8 mouse cellular contexts compared by ENCODE assay signal in genomic region chr6:121272075-121272800, GRCm38 (mm10). TPM values are rescaled to one million over a fixed set of nuclear protein-coding genes. Genes with fewer than 3 reads are reported as not detected.
DNase-seq lines count a peak whose midpoint lies in the region; ATAC-seq and TF ChIP-seq lines count a peak whose summit lies in the region.

No protein-coding gene starts in this region.

- TF ChIP-seq POLR2A in kidney, adult 2 months (IDR thresholded peaks at IDR 0.05; ENCODE audit: low read depth, low read length): no peak
- no peak for TF ChIP-seq POLR2A in spleen, adult 2 months (IDR thresholded peaks at IDR 0.05; ENCODE audit: low read depth, low read length)

- H3K4me3 ChIP-seq in embryonic facial prominence, embryonic 11.5 days (ENCODE audit: low read depth, low read length): peak overlapping the region; percentile 32
- peak overlapping the region; percentile 86 for H3K4me3 ChIP-seq in kidney, adult 2 months (ENCODE audit: insufficient read depth, low read depth, low read length)
- H3K4me3 ChIP-seq in limb, embryonic 12.5 days (replicated peaks): peak overlapping the region; percentile 42
- peak overlapping the region; percentile 39 for H3K4me3 ChIP-seq in midbrain, embryonic 15.5 days
- H3K4me3 ChIP-seq in spleen, adult 2 months (ENCODE audit: extremely low read depth, insufficient read depth, insufficient read length): peak overlapping the region; percentile 87

- 15% methylated on average over 17 of the region's 17 CpGs for WGBS in embryonic facial prominence, embryonic 11.5 days
- 3% methylated on average over 17 of the region's 17 CpGs for whole genome bisulfite sequencing in kidney, adult 2 months
- 12% methylated on average over 17 of the region's 17 CpGs for WGBS in limb, embryonic 12.5 days
- 19% methylated on average over 17 of the region's 17 CpGs for WGBS in midbrain, embryonic 15.5 days
- 1% methylated on average over 17 of the region's 17 CpGs for WGBS in spleen, adult 2 months

- peak; percentile 86 for ATAC-seq in embryonic facial prominence, embryonic 11.5 days (replicated peaks; ENCODE audit: insufficient number of reproducible peaks, low FRiP score, low TSS enrichment, low read depth)
- peak; percentile 89 for ATAC-seq in limb, embryonic 12.5 days (ENCODE audit: insufficient number of reproducible peaks, insufficient read depth, low FRiP score, low TSS enrichment, low read depth)
- ATAC-seq in midbrain, embryonic 15.5 days (replicated peaks): peak; percentile 95

- H3K9me3 ChIP-seq in embryonic facial prominence, embryonic 11.5 days (replicated peaks; ENCODE audit: control insufficient read depth, low read length): no peaks in the 10 kb centered on the region
- no peaks in the 10 kb centered on the region for H3K9me3 ChIP-seq in limb, embryonic 12.5 days
- H3K9me3 ChIP-seq in midbrain, embryonic 15.5 days: no peaks in the 10 kb centered on the region

- peak; percentile 82 for TF ChIP-seq CTCF in kidney, adult 2 months (conservative IDR thresholded peaks at IDR 0.05; ENCODE audit: insufficient read depth, insufficient read length, low read depth, low read length)
- no peak for TF ChIP-seq CTCF in spleen, adult 2 months (IDR thresholded peaks at IDR 0.05; ENCODE audit: extremely low read depth, insufficient read depth, insufficient read length, insufficient replicate concordance)

- H3K4me1 ChIP-seq in embryonic facial prominence, embryonic 11.5 days (ENCODE audit: control insufficient read depth, insufficient read depth, low read length): no peaks in the 10 kb centered on the region
- 0 out of 2 replicates have a peak, but pooled peaks cover 2% of the 10 kb centered on the region for H3K4me1 ChIP-seq in kidney, adult 2 months (ENCODE audit: control insufficient read depth, insufficient read depth, low read length)
- H3K4me1 ChIP-seq in limb, embryonic 12.5 days (replicated peaks): no peaks in the 10 kb centered on the region
- H3K4me1 ChIP-seq in midbrain, embryonic 15.5 days: peaks cover 3% of the 10 kb centered on the region; the same call in 1 of the 2 replicates
- no peaks in the 10 kb centered on the region; the same call in 1 of the 2 replicates for H3K4me1 ChIP-seq in spleen, adult 2 months (ENCODE audit: control insufficient read depth, insufficient read depth, insufficient read length)

- peak overlapping the region; percentile 43 for H3K4me2 ChIP-seq in embryonic facial prominence, embryonic 11.5 days (ENCODE audit: low read depth, low read length)
- peak overlapping the region; percentile 65 for H3K4me2 ChIP-seq in limb, embryonic 12.5 days
- peak overlapping the region; percentile 50 for H3K4me2 ChIP-seq in midbrain, embryonic 15.5 days

- H3K27ac ChIP-seq in embryonic facial prominence, embryonic 11.5 days (replicated peaks; ENCODE audit: low read depth, low read length): 0 out of 2 replicates have a peak overlapping the region, but pooled peaks have one; percentile 52
- H3K27ac ChIP-seq in kidney, adult 2 months (ENCODE audit: insufficient read depth, low read depth, low read length): peak overlapping the region; percentile 67
- H3K27ac ChIP-seq in limb, embryonic 12.5 days: peak overlapping the region; percentile 81
- peak overlapping the region; percentile 75 for H3K27ac ChIP-seq in midbrain, embryonic 15.5 days
- H3K27ac ChIP-seq in spleen, adult 2 months (ENCODE audit: insufficient read depth, low read length): peak overlapping the region; percentile 83

- H3K9ac ChIP-seq in embryonic facial prominence, embryonic 11.5 days (replicated peaks; ENCODE audit: low read length): peak overlapping the region; percentile 46
- H3K9ac ChIP-seq in limb, embryonic 12.5 days (replicated peaks): 0 out of 2 replicates have a peak overlapping the region, but pooled peaks have one; percentile 12
- peak overlapping the region; percentile 40 for H3K9ac ChIP-seq in midbrain, embryonic 15.5 days

- no peaks in the 10 kb centered on the region for H3K36me3 ChIP-seq in embryonic facial prominence, embryonic 11.5 days (replicated peaks; ENCODE audit: control insufficient read depth, insufficient read depth, low read depth, low read length)
- H3K36me3 ChIP-seq in kidney, adult 2 months (ENCODE audit: control insufficient read depth, insufficient read depth, low read length): no peaks in the 10 kb centered on the region
- H3K36me3 ChIP-seq in limb, embryonic 12.5 days: no peaks in the 10 kb centered on the region
- H3K36me3 ChIP-seq in midbrain, embryonic 15.5 days (replicated peaks): no peaks in the 10 kb centered on the region
- peaks cover 1% of the 10 kb centered on the region for H3K36me3 ChIP-seq in spleen, adult 2 months (ENCODE audit: control insufficient read depth, insufficient read depth, low read length)

- DNase-seq in 3134 (ENCODE audit: extremely low read depth, insufficient read length, low spot score): peak; percentile 58
- DNase-seq in adrenal gland, postnatal 14 days: peak; percentile 86
- DNase-seq in embryonic facial prominence, embryonic 11.5 days (ENCODE audit: low spot score): peak; percentile 93
- DNase-seq in heart, adult 18-20 months: peak; percentile 86 to 94
- DNase-seq in kidney, adult 2 months: peak; percentile 91
- peak; percentile 67 to 69 for DNase-seq in spleen, adult 2 months (ENCODE audit: low read depth in 1 of 2, low spot score in 2 of 2)

- H3K27me3 ChIP-seq in embryonic facial prominence, embryonic 11.5 days (ENCODE audit: control insufficient read depth, insufficient read depth, low read length): no peaks in the 10 kb centered on the region
- H3K27me3 ChIP-seq in kidney, adult 2 months (replicated peaks; ENCODE audit: control insufficient read depth, insufficient read depth, low read length): no peaks in the 10 kb centered on the region
- H3K27me3 ChIP-seq in limb, embryonic 12.5 days: no peaks in the 10 kb centered on the region
- H3K27me3 ChIP-seq in midbrain, embryonic 15.5 days (replicated peaks): peaks cover 2% of the 10 kb centered on the region; the same call in 1 of the 2 replicates
- no peaks in the 10 kb centered on the region for H3K27me3 ChIP-seq in spleen, adult 2 months (ENCODE audit: control insufficient read depth, insufficient read depth, low read length)

RNA-seq across cellular contexts. Expression of gene Usp18, which starts 26.5 kb away (rescaled TPM):
- 1.2 and 1.9 TPM in 2 replicates for total RNA-seq in adrenal gland, postnatal 14 days (2021)
- polyA plus RNA-seq in embryonic facial prominence, embryonic 11.5 days (2014; fragmentation: Nextera tagmentation; extraction: Ambion mirVana): 0.66 and 1.0 TPM in 2 replicates
- total RNA-seq in heart, adult 18-20 months (2021): 1 to 10 TPM; 1.3 to 1.7 TPM
- 5.9 and 9.7 TPM in 2 replicates for polyA plus RNA-seq in kidney, adult 2 months (2012; rRNA removed)
- polyA plus RNA-seq in limb, embryonic 12.5 days (2016; fragmentation: Nextera tagmentation; extraction: Ambion mirVana): 0.74 and 0.81 TPM in 2 replicates
- 2.1 and 3.4 TPM in 2 replicates for polyA plus RNA-seq in midbrain, embryonic 15.5 days (2015; fragmentation: Nextera tagmentation; extraction: Ambion mirVana)
- polyA plus RNA-seq in spleen, adult 2 months (2012; rRNA removed): 8.5 and 9.9 TPM in 2 replicates

RNA-seq across cellular contexts. Expression of gene Slc6a13, which starts 27.8 kb away (rescaled TPM):
- total RNA-seq in adrenal gland, postnatal 14 days (2021): 3.2 and 17.9 TPM in 2 replicates
- polyA plus RNA-seq in embryonic facial prominence, embryonic 11.5 days (2014; fragmentation: Nextera tagmentation; extraction: Ambion mirVana): 0.91 and 1.5 TPM in 2 replicates
- total RNA-seq in heart, adult 18-20 months (2021): under 1 TPM; 0.21 to 0.35 TPM
- 95.6 and 117 TPM in 2 replicates for polyA plus RNA-seq in kidney, adult 2 months (2012; rRNA removed)
- polyA plus RNA-seq in limb, embryonic 12.5 days (2016; fragmentation: Nextera tagmentation; extraction: Ambion mirVana): 1.0 and 1.3 TPM in 2 replicates
- polyA plus RNA-seq in midbrain, embryonic 15.5 days (2015; fragmentation: Nextera tagmentation; extraction: Ambion mirVana): 50.2 and 63.7 TPM in 2 replicates
- polyA plus RNA-seq in spleen, adult 2 months (2012; rRNA removed): 1.5 and 2.1 TPM in 2 replicates

Comparison
In these comparisons a context has a peak if more than half of its experiments do, and no peak if none do; other contexts are left out.
1. Peak in every context shown above with its lines: DNase-seq, ATAC-seq, H3K4me3 ChIP-seq and H3K27ac ChIP-seq.
2. H3K4me3 ChIP-seq: peak in every context shown above with its lines; median percentile 87 in spleen, adult 2 months; 86 in kidney, adult 2 months; 42 in limb, embryonic 12.5 days; 39 in midbrain, embryonic 15.5 days; 32 in embryonic facial prominence, embryonic 11.5 days.
3. RNA of gene Slc6a13, which starts 27.8 kb away (polyA plus RNA-seq): 95.6 to 117 TPM in kidney, adult 2 months and 50.2 to 63.7 TPM in midbrain, embryonic 15.5 days; 1.5 to 2.1 TPM in spleen, adult 2 months, 1.0 to 1.3 TPM in limb, embryonic 12.5 days and 0.91 to 1.5 TPM in embryonic facial prominence, embryonic 11.5 days; every median in the first group is over 10 times any median in the second.